Mouse (Mus musculus): ENCODE measurements around the gene Cks2.
"Not testable (repeated sequence)": the region's sequence is repeated elsewhere in the genome, so short reads cannot be mapped to it uniquely, and the experiment has no call there.

Gene Cks2

DNA sequence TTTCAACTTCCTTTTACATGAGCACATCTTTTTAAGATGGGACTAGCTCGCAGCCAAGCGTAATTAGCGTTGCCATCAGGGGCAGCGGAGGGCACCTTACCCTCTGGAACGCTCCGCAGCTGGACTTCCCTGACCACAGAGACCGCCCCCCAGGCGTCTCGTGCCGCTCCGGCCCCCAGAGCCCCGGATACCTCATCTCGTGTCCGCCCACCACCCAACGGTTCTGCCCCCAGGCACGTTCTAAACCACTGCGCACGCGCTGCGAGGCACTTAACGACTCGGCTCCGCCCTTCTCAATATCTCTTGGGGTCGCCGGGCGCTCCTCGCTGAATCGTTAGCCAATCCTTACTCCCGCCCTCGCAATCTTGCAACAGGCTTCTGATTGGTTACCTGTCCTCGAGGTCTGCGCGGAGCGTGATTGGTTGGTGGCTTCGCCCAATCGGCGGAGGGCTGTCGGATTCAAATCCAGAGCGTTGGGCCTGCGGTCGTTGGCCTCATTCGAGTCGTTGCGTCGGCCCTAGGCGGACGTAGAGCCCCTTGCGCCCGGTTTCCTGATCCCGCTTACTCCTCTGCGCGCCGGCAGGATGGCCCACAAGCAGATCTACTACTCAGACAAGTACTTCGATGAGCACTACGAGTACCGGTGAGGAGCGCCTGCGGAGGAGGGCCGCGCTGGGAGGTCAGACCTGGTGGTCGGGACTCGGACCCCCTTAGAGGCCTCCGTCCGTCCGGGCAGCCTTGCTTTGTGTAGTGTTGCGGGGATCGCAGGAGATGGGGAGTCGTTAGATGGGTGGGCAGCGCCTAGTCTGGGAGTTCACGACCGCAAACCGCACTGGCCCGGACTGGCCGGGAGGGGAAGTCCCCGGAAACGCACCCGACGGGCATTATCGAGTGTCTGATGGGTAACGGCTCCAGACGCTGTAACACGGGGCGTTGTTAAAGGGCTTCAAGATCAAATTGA, at the start of gene Cks2:
Gene Cks2 (plus strand): TSS at position 404 of the 961 bp plus-strand sequence.
- peak; percentile 90 for DNase-seq (ENCODE audit: low spot score)

GRCm38 (mm10) chr13:51595404-51595803, 49.6 kb upstream of the Cks2 start:
- no peak for DNase-seq (ENCODE audit: low spot score)

DNA sequence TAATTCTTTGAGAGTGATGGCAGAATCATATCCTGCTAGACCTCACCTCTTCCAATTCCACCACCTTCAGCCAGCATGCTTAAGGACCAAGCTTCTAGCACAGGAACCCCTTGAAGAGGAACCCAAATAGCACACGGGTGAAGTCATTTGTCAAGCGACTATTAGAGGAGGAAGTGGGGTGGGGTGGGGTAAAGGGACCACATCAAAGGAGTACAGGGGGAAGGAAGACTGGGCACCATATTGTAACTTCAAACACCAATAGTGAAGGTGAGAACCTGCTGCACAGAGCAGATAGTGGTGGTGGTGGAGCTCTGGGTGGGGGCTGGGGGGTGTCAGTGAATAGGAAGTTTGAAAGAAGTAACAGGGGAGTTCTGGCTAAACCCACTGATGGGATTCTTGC, 47.0 kb upstream of the Cks2 start:
- DNase-seq (ENCODE audit: low spot score), result no peak

- no peak for DNase-seq (ENCODE audit: low spot score)
Observed at GRCm38 (mm10) chr13:51600169-51600568, 44.9 kb upstream of the Cks2 start.

GRCm38 (mm10) chr13:51602764-51603163, 42.3 kb upstream of the Cks2 start:
- DNase-seq (ENCODE audit: low spot score), result no peak

- no peak for DNase-seq (ENCODE audit: low spot score)
Observed at GRCm38 (mm10) chr13:51603221-51603893, 41.7 kb upstream of the Cks2 start.

GRCm38 (mm10) chr13:51603894-51604244, 41.2 kb upstream of the Cks2 start:
- DNase-seq (ENCODE audit: low spot score), result no peak

DNA sequence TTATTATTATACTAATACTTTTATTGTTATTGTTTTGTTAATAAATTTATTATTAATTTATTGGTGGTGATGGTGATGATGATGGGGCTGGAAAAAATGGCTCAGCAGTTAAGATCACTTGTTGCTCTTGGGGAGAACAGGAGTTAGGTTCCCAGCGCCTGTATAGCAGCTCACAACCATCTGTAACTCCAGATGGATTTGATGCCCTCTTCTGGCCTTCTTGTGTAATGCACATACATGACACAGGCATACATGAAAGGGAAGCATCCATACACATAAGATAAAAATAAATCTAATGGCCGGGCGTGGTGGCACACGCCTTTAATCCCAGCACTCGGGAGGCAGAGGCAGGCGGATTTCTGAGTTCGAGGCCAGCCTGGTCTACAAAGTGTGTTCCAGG, 35.8 kb upstream of the Cks2 start:
- DNase-seq (ENCODE audit: low spot score), result no peak

DNA sequence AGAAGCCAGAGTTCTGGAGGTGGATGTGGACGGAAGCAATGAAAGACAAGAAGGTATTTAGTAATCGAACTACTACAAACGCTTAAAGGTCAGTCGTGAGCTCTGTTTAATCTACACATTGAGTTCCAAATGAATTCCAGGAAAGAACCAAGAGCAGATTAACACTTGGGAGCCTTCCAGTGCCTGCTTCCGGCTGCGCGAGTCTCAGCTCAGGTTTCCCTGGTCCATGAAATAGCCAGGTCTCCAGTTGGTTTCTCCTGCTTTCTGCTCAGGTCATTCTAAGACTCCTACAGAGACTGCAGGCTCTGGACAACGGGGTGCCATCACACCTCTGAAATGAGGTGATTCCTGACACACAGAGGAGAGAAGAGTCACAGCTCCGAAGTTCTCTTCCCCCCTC, 34.0 kb upstream of the Cks2 start:
- DNase-seq (ENCODE audit: low spot score), result no peak

- DNase-seq (ENCODE audit: low spot score), result no peak
Observed at GRCm38 (mm10) chr13:51611500-51611899, 33.5 kb upstream of the Cks2 start.

DNA sequence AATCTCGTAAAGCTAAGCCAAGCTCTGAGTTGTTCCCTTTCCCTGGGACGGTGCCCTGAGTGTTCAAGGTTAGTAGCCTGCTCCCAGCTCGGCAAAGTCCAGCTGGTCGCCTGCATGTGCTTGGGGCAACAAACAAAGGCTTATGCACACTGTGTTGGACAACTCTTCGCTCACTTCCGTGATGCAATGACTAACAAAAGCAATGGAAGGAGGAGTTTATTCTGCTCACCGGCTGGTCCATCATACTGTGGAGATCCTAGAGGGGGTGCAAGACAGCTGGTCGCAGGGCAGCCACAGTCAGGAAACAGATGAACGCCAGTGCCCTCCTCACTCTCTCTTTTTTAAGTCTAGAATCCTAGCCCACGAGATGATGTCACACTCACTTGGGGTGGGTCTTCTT, 29.2 kb upstream of the Cks2 start:
- DNase-seq (ENCODE audit: low spot score), result no peak

DNA sequence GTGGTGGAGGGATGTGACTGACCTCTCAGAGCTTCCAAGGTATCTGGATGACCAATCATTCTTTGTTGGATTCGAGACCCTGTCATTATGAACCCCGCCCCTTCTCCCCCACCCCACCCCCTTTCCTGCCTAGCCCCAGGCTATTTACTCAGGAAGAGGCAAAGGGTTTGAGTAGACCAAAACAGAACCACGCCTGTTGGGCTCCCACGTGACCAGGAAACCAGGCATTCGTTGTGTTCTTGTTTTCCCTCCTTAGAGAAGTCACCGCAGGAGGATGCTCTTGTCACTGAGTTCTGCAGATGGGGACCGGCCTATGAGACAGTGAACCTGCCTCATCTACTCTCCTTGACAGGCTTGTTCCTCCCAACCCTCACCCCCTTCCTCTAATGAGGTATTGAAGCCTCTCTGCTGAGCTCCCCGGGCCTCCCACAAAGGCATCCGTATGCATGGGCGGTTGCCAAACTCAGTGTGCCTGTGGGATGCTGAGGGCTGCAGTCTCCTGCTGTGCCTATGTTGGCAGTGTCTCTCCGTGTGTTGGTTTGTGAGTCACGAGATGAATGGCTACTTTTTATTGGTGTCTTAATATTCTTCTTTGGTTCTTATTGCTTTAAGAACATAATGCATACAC, 28.5 kb upstream of the Cks2 start:
- DNase-seq (ENCODE audit: low spot score), result no peak

- no peak for DNase-seq (ENCODE audit: low spot score)
Observed at GRCm38 (mm10) chr13:51617306-51617705, 27.7 kb upstream of the Cks2 start.

- no peak for DNase-seq (ENCODE audit: low spot score)
Observed at GRCm38 (mm10) chr13:51617861-51618260, 27.2 kb upstream of the Cks2 start.

DNA sequence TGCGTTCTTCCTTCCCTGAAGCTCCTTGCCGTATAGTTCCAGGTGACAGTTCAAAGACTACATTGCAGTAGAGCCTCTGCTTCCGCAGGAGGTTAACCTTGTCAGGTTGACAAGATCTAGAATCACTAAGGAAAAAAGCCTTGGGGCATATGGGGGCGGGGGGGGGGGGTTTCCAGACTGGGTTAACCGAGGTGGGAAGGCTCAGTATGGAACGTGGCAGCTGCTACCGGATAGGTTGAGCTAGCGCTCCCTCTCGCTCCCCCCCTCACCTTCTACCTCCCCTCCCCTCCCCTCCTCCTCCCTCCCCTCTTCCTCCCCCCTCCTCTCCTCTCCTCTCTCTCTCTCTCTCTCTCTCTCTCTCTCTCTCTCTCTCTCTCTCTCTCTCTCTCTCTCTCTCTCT, 26.4 kb upstream of the Cks2 start:
- DNase-seq (ENCODE audit: low spot score), result no peak

DNA sequence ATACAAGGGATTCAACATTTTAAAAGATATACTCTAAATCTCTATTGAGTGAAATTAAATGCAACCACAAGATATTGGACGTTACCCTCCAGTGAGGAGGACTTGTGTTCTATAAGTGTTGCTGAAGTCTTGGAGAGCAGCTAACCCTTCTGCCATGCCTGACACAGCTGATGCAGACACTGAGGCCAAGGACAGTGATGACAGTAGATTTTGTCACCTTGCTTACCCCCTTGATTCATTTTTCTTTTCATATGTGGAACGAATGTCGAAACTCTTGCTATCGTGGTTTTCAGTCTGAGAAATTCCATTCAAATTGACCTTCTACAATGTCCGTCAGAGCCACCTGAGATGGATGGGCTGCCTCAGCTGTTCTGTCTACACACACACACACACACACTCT, 22.4 kb upstream of the Cks2 start:
- DNase-seq (ENCODE audit: low spot score), result no peak

GRCm38 (mm10) chr13:51623678-51624077, 21.4 kb upstream of the Cks2 start:
- DNase-seq (ENCODE audit: low spot score), result no peak

GRCm38 (mm10) chr13:51628273-51628848, 16.7 kb upstream of the Cks2 start:
- no peak for DNase-seq (ENCODE audit: low spot score)

- no peak for DNase-seq (ENCODE audit: low spot score)
Observed at GRCm38 (mm10) chr13:51631354-51631992, 13.6 kb upstream of the Cks2 start.

- no peak for DNase-seq (ENCODE audit: low spot score)
Observed at GRCm38 (mm10) chr13:51632560-51633218, 12.3 kb upstream of the Cks2 start.

- not testable (repeated sequence) for DNase-seq (ENCODE audit: low spot score)
Observed at GRCm38 (mm10) chr13:51635384-51635783, 9.6 kb upstream of the Cks2 start.

DNA sequence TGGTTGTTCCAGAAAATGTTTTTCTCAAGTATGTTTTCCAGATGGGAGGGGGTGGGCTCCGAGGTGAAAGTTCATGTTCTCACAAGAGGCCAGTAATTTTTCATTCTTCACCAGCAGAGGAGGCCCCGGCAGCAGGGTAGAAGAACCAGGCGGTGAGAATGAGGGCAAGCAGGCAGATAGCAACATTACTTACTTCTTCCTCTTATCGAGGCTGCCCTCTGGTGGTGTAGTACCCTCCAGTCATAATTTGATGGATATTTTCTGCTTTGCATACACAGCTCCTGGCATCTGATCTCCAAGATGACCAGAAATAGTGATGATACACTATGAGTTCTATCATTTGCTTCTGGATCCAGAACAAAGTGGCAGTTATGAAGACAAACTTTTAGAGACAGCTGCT, 6.1 kb upstream of the Cks2 start:
- DNase-seq (ENCODE audit: low spot score), result no peak
